Mouse (Mus musculus) bone marrow, adult 2 months (tissue): ENCODE data around the gene Tcl1b4.

Experiments
- CTCF ChIP-seq: fragments of 200-500 bp; IDR thresholded peaks from 2 replicates; pipeline ENCODE4 v1.5.1; 2011; ENCODE audit warnings: low read length, control low read depth; ENCODE audit not compliant: control insufficient read depth, insufficient read depth
- POLR2A ChIP-seq: fragments of 200-500 bp; IDR thresholded peaks from 2 replicates; pipeline ENCODE4 v1.6.1; 2011; ENCODE audit warnings: low read depth, mild to moderate bottlenecking, control low read depth, low read length, borderline replicate concordance; ENCODE audit not compliant: control insufficient read depth

GRCm38 (mm10) chr12:105217101-105217760 lies 15.5 kb downstream of the Tcl1b4 start:
- TF ChIP-seq POLR2A = no peak
- TF ChIP-seq CTCF = no peak
